Mouse (Mus musculus) liver, embryonic 14 days (tissue): ENCODE results near the gene Zfp830. TPM values are rescaled to one million over a fixed set of nuclear protein-coding genes. Genes with fewer than 3 reads are reported as not detected.

Experiments
- polyA plus RNA-seq: library from polyadenylated mRNA; depleted of rRNA; stranded (reverse); fragments of >200 nt; gene quantifications from 2 replicates; pipeline ENCODE4 v1.2.3, GENCODE M21; 2012; rRNA removed

The Zfp830 gene
- 11.3 and 12.4 TPM in 2 replicates for polyA plus RNA-seq

GRCm38 (mm10) chr11:82763742-82764437, at the start of gene Zfp830, which contains the start of gene Cct6b:
TSS of gene Zfp830 (plus strand) at chr11:82764345.
TSS of gene Cct6b (minus strand) at chr11:82764321.

GRCm38 (mm10) chr11:82780983-82781903, 17.1 kb downstream of the Zfp830 start, which contains the start of gene Lig3:
TSS of gene Lig3 (plus strand) at chr11:82781108.

Other genes with a start within 250 kb of the Zfp830 start
- 0.07 and 0.09 TPM in 2 replicates for gene Cct6b, start within 50 bp of the Zfp830 start, polyA plus RNA-seq
- 6.1 and 6.9 TPM in 2 replicates for gene Lig3, start 16.8 kb downstream of the Zfp830 start, polyA plus RNA-seq
- gene Rffl, start 106.9 kb downstream of the Zfp830 start, polyA plus RNA-seq: 11.4 and 14.6 TPM in 2 replicates
- gene Rad51d, start 126.3 kb downstream of the Zfp830 start, polyA plus RNA-seq: 2.7 and 3.3 TPM in 2 replicates
- gene Fndc8, start 127.8 kb downstream of the Zfp830 start, polyA plus RNA-seq: 0.06 and 0.08 TPM in 2 replicates
- 24.3 and 27.1 TPM in 2 replicates for gene Nle1, start 144.1 kb downstream of the Zfp830 start, polyA plus RNA-seq
- 0.22 and 0.78 TPM in 2 replicates for gene Unc45b, start 146.2 kb downstream of the Zfp830 start, polyA plus RNA-seq
- gene Slfn5, start 187.0 kb downstream of the Zfp830 start, polyA plus RNA-seq: 0.69 and 1.2 TPM in 2 replicates
- 4.3 and 5.4 TPM in 2 replicates for gene Slfn9, start 227.5 kb downstream of the Zfp830 start, polyA plus RNA-seq